Mouse (Mus musculus) gastrocnemius, adult 8-10 months (tissue): ENCODE measurements around the gene Pcbp4. TPM values are rescaled to one million over a fixed set of nuclear protein-coding genes. Genes with fewer than 3 reads are reported as not detected.

Experiments
- DNase-seq, 2 experiments: peaks; one replicate each; pipeline ENCODE4 v3.0.0; 2022; ENCODE audit warnings: low spot score in 2 of 2
- total RNA-seq, 4 experiments: library from RNA; stranded (reverse); gene quantifications; 2 replicates each; pipeline ENCODE4 v1.2.4; 2022

Gene Pcbp4
- total RNA-seq, 4 experiments from 2014 or later, result 49.9 to 70.6 (median 61.3) TPM

GRCm38 (mm10) chr9:106463122-106464063 lies 10.3 kb downstream of the Pcbp4 start:
- DNase-seq, result no peak

- DNase-seq, result peak in 1 of 2 experiments; percentile 54
These were observed 11.9 kb downstream of the Pcbp4 start for GRCm38 (mm10) chr9:106464751-106465541.

GRCm38 (mm10) chr9:106465571-106466200 lies 12.6 kb downstream of the Pcbp4 start, which contains the start of gene Gpr62:
Gene Gpr62, minus strand, starts transcription at chr9:106465938.
- peak in 1 of 2 experiments; percentile 55 for DNase-seq

GRCm38 (mm10) chr9:106466721-106467120 lies 13.6 kb downstream of the Pcbp4 start:
- no peak for DNase-seq

GRCm38 (mm10) chr9:106467746-106468145 lies 14.7 kb downstream of the Pcbp4 start:
- no peak for DNase-seq

- no peak for DNase-seq
These were observed 16.2 kb downstream of the Pcbp4 start for GRCm38 (mm10) chr9:106469317-106469716.

- no peak for DNase-seq
These were observed 16.7 kb downstream of the Pcbp4 start for GRCm38 (mm10) chr9:106469776-106470175.

GRCm38 (mm10) chr9:106470991-106471750 lies 18.1 kb downstream of the Pcbp4 start:
- DNase-seq, result peak in 1 of 2 experiments; percentile 2

- peak; percentile 67 to 72 for DNase-seq
These were observed 18.8 kb downstream of the Pcbp4 start for GRCm38 (mm10) chr9:106471892-106472291.

GRCm38 (mm10) chr9:106472321-106472720 lies 19.2 kb downstream of the Pcbp4 start:
- peak in 1 of 2 experiments; percentile 17 for DNase-seq

GRCm38 (mm10) chr9:106473081-106473752 lies 20.1 kb downstream of the Pcbp4 start:
- DNase-seq, result peak in 1 of 2 experiments; percentile 13

GRCm38 (mm10) chr9:106473753-106474105 lies 20.6 kb downstream of the Pcbp4 start:
- peak; percentile 5 to 12 for DNase-seq

GRCm38 (mm10) chr9:106474456-106474855 lies 21.4 kb downstream of the Pcbp4 start:
- DNase-seq, result peak; percentile 43 to 52

- peak; percentile 15 to 43 for DNase-seq
These were observed 22.0 kb downstream of the Pcbp4 start for GRCm38 (mm10) chr9:106475046-106475445.

GRCm38 (mm10) chr9:106475663-106476001 lies 22.5 kb downstream of the Pcbp4 start, which contains the start of gene Rrp9:
Gene Rrp9, plus strand, starts transcription at chr9:106475963.
- no peak for DNase-seq

GRCm38 (mm10) chr9:106476002-106476923 lies 23.2 kb downstream of the Pcbp4 start:
- peak; percentile 62 to 72 for DNase-seq

GRCm38 (mm10) chr9:106476924-106477484 lies 23.9 kb downstream of the Pcbp4 start, which contains the start of gene Parp3:
Gene Parp3, minus strand, starts transcription at chr9:106476949.
- peak; percentile 99 to 100 for DNase-seq

- peak in 1 of 2 experiments; percentile 2 for DNase-seq
These were observed 24.6 kb downstream of the Pcbp4 start for GRCm38 (mm10) chr9:106477649-106478048.

GRCm38 (mm10) chr9:106478101-106478500 lies 25.0 kb downstream of the Pcbp4 start:
- peak in 1 of 2 experiments; percentile 1 for DNase-seq
